Mouse (Mus musculus) hematopoietic multipotent progenitor cell, adult 10-12 weeks (in vitro differentiated cells): ENCODE measurements around the gene Fam219b. TPM values are rescaled to one million over a fixed set of nuclear protein-coding genes. Genes with fewer than 3 reads are reported as not detected.

Source experiments
- polyA plus RNA-seq: library from polyadenylated mRNA; stranded (reverse); fragments of >175 nt; gene quantifications from 2 replicates; pipeline ENCODE4 v1.2.3, GENCODE M21; 2012; ENCODE audit warnings: low replicate concordance

Gene Fam219b
- 15.7 and 42.7 TPM in 2 replicates for polyA plus RNA-seq

DNA sequence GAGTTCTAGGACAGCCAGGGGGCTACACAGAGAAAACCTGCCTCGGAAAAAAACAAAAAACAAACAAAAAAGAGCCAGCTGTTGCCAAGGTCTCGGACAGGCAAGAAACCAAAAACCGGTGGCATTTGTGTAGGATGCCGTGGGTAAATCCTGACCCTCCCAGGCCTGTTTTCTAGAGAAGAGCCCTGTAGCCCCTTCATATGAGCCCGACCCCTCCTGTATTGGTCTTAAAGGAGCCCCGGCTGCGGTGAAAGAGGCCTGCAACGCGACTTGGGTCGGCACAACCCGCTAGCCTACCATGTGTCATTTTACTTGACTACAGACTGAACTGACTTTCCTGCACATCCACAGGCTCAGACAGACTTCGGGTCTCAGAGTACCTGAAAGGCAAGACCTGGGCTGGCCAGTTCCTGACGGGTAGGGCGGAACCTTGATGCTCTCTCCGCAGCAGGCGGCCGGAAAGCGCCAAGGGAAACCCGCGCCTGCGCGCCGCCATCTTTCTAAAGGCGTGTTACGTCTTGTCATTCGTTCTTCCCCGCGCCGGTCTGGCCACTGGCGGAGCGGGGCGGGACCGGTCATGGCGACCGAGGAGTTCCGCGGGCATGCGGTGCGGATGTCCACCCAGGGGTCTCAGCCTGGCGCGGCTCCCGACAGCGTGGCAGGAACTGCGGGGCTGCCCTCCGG is at the start of gene Fam219b:
TSS of gene Fam219b (plus strand) at position 485 of the 684 bp plus-strand sequence.

GRCm38 (mm10) chr9:57503622-57504380 is 33.5 kb upstream of the Fam219b start, which contains the start of gene Rpp25:
Rpp25 (plus strand) TSS chr9:57504026.

GRCm38 (mm10) chr9:57521056-57521911 is 16.0 kb upstream of the Fam219b start, which contains the start of gene Cox5a:
Cox5a (plus strand) TSS chr9:57521274.

GRCm38 (mm10) chr9:57552139-57552887 is 15.0 kb downstream of the Fam219b start, which contains the start of gene Mpi:
Mpi (minus strand) TSS chr9:57552763.

DNA sequence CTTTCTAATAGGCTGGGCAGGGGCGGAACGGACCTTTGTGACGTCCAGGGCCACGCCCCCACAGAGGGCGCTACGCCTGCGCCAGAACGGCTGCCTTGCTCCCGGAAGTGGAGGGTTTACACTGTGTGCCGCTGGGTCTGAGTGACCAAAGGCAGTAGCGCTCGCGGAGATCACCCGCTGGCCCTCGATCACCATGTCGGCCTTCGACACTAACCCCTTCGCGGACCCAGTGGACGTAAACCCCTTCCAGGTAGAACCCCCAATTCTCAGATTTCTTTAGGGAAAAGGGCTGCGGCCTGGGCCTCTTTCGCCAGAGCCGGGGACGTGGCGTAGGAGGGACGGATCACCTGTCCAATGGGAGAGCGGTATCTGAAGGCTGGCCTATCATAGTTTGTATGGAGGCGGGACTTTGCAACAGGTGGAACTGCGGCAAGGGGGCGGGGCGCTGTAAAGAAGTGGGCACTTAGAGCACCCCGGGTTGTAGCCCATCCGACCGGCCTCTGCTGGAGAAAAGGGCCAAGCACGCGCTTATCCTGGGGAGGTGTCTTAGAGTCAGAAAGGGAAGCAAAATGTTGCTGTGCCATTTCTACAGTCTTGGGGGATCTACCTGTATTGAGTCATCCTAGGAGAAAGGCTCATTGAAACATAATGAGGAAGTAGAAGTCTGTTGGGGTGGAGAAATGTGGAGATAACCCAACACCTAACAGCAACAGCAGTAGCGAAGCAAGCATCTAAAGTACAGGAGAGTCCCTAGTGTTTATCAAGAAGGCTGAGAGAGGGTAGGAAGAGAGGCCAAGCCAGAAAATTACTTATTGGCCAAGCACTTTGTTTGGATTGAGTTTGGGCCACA is 23.8 kb downstream of the Fam219b start, which contains the start of gene Scamp2:
TSS of gene Scamp2 (plus strand) at position 83 of the 850 bp plus-strand sequence.

DNA sequence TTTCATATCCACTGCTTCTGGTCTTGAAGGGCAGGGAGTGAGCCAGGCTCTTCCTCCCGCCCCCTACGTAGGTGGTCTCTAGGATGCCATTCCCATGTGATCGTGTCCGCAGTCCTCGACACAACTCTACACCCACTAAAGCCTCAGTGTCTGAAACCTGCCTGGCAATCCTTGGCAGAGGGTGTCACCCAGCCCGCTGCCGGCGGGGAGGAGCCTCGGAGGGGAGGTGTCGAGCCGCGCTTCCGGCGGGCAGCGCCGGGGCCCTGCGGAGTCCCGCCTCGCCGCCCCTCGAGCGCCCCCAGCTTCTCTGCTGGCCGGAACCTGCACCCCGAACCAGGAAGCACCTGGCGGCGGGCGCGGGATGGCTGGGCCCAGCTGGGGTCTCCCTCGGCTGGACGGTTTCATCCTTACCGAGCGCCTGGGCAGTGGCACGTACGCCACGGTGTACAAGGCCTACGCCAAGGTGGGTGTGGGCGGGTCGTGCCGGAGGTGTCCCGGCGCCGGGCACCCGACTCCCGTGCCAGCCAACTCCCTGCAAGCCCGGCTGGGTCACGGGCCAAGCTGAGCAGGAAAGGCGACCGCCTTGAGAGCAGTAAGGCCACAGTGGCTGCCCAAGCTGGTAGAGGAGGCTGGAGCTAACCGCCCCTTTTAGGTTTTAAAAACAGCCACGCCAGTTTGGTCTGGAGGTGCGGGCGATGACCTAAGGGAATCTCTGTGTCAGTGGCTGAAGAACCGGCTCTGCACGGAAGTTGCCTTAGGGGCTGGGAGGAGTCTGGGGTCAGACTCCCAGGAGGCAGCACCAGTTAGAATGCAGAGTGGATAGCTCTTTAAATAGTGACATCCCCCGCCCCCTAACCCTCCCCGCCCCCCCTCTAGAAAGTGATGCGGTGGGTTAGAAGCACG is 52.1 kb downstream of the Fam219b start, which contains the start of gene Ulk3:
TSS of gene Ulk3 (plus strand) at position 229 of the 903 bp plus-strand sequence.

Other genes with a start within 250 kb of the Fam219b start
- 12.9 and 25.2 TPM in 2 replicates for gene Ppcdc, start 97.4 kb upstream of the Fam219b start, polyA plus RNA-seq
- gene Scamp5, start 69.5 kb upstream of the Fam219b start, polyA plus RNA-seq, result 6.0 and 7.6 TPM in 2 replicates
- 0.11 and 0.12 TPM in 2 replicates for gene Rpp25, start 33.5 kb upstream of the Fam219b start, polyA plus RNA-seq
- gene Cox5a, start 16.3 kb upstream of the Fam219b start, polyA plus RNA-seq, result 201 and 210 TPM in 2 replicates
- 2.1 and 4.2 TPM in 2 replicates for gene Mpi, start 15.2 kb downstream of the Fam219b start, polyA plus RNA-seq
- 13.8 and 74.4 TPM in 2 replicates for gene Scamp2, start 23.4 kb downstream of the Fam219b start, polyA plus RNA-seq
- gene Ulk3, start 51.9 kb downstream of the Fam219b start, polyA plus RNA-seq, result 16.0 and 24.7 TPM in 2 replicates
- gene Cplx3, start 68.8 kb downstream of the Fam219b start, polyA plus RNA-seq, result not detected in 2 replicates
- 0.10 and 0.49 TPM in 2 replicates for gene Lman1l, start 83.2 kb downstream of the Fam219b start, polyA plus RNA-seq
- gene Csk, start 116.1 kb downstream of the Fam219b start, polyA plus RNA-seq, result 759 and 915 TPM in 2 replicates
- not detected in 2 replicates for gene Cyp1a2, start 146.2 kb downstream of the Fam219b start, polyA plus RNA-seq
- not detected in 2 replicates for gene Cyp1a1, start 150.4 kb downstream of the Fam219b start, polyA plus RNA-seq
- 2.4 and 6.9 TPM in 2 replicates for gene Edc3, start 171.0 kb downstream of the Fam219b start, polyA plus RNA-seq
- 49.6 and 59.2 TPM in 2 replicates for gene Clk3, start 228.3 kb downstream of the Fam219b start, polyA plus RNA-seq